Mouse (Mus musculus) kidney, adult 9 months (tissue): ENCODE measurements around the gene Tmem198.

Experiments used
- DNase-seq: peaks from one replicate; pipeline ENCODE4 v3.0.0; 2022

The Tmem198 gene

DNA sequence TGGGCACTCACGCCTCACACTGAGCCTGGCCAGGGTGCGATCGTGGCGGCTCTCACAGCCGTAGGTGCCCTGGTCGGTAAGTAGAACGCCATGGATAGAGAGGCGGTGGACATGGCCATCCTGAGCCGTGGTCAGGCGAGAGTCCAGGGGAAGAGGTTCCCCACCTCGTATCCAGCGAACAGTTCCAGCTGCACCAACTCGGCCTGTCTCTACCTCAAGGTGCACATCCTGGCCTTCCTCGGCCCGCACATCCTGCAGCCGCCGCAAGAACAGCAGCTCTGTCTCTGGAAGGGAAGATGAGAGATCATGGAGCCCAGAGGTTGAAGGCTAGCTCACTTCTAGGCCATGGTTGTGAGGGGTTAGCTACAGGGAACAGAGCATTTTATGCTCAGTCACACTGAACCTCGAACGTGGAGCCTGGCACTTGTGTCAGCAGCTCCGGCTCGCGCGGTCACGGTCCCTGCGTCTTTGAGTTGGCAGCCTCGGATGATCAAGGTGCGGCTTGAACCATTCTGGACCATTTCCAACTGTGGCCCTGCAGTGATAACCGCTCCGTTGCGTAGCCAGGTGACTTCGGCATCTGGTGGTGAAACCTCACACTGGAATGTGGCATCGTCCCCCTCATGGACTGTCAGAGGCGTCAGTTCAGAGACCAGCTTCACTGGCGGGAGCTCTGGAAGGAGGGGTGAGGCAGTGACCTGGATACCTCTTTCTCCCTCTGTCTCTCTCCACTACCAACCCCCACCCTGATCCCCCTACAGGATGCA, 11.6 kb downstream of the Tmem198 start:
- no peak for DNase-seq

DNA sequence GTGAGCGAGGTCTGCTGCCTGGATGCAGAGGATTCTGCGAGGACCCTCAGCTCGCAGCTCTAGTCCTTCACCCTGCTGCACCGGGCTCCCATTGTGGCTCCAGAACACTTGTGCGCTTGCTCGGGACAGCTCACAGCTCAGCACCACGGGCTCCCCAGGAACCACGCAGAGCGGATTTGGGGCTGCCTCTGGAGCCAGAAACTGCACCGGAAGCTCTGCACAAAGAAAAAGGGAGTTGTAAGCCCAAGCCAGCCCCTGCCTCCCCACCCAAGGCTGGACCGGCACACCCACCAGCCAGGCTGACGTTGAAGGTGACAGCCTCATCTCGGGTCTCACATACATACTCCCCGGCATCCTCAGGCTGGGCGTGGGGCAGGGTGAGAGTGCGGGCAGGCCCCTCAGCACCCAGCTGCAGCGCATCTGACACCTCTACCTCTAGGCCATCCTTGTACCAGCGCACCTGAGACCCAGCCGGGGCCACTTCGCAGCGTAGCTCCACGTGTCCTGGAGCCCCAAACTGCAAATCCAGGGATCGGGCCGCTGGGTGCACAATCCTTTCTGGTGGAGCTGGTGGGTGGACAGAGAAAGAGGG, 13.3 kb downstream of the Tmem198 start:
- DNase-seq, result no peak

DNA sequence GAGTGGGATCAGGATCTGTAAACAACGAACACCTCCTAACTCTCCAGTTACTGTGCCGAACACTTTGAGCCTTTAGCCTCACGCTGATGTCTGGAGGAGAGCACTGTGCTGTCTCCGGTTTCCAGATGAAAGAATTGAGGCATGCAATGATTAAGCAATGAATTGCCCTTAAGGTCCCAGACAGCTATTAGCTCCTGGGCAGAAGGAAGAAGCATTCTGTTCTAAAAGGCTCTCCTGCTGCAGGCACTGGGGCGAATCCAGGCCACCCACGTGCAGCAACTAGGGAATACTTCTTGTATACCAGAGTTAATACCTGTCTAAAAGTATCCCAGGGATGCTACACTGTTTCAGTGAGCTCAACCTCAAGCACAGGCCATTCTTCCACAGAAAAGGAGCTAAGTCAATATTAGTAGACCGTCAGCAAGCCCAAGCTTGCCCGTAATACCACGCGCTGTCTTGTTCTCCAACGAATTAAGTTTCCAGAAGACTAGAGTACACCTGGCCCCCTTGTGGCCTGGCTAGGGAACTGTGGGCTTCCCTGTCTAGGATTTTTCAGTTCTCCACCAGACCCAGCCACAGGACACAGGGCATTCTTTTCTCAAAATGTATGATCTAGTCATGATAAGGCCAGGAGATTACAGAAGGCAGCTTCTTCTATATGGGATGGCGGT, 15.7 kb downstream of the Tmem198 start:
- peak; percentile 55 for DNase-seq

DNA sequence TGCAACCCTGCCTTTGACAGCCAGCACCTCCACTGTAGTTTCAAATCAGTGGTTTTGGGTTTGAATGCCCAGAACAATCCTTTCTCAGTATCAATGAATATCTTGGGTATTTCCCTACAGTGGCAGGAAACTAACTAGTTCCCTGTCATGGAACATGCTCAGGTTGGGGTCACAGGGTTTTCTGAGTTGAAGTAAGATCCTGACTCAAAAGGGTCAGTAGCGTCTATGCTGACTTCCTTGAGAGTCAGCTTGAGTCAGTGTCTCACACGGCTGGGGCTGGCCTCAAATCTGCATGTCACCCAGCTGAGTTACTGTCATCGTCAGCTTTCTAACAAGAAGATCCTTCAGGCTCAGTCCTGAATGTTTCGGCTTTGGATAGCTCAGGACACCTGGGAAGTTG, 19.6 kb downstream of the Tmem198 start:
- DNase-seq, result no peak

DNA sequence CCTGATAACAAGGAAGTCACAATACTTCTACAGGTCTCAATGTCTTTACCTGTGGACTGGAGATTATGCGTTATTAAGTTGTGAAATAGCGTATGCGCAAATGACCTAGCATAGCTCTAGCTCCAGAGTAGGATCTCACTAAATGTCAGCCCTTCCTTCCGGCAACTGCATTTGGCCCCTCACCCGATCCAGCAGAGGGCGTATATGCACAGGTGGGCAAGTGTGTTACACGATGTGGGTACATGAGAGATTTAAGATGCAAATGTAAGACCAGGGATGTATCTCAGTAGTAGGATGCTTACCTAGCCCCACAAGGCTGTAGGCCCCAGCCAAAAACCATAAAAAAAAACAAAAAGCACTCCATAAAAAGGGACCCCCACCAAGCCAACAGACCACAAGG, 20.1 kb downstream of the Tmem198 start:
- no peak for DNase-seq

DNA sequence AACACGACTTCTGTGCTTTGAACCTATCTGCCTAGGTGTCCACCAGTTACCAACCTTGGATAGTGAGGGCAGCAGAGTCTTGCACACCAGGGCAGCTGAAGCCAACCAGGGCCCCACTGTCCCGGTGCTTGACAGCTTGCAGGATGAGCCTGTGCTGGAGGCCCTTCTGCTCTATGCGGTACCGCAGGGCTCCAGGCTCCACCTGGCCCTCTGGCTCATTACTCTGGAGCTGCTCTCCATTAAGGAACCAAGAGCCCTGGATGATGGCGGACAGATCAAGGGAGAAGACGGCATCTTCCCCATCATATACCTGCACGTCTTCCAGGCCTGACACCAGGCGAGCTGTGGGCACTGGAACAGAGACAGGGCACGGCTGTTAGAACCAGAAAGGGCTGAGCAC, 22.6 kb downstream of the Tmem198 start:
- no peak for DNase-seq

DNA sequence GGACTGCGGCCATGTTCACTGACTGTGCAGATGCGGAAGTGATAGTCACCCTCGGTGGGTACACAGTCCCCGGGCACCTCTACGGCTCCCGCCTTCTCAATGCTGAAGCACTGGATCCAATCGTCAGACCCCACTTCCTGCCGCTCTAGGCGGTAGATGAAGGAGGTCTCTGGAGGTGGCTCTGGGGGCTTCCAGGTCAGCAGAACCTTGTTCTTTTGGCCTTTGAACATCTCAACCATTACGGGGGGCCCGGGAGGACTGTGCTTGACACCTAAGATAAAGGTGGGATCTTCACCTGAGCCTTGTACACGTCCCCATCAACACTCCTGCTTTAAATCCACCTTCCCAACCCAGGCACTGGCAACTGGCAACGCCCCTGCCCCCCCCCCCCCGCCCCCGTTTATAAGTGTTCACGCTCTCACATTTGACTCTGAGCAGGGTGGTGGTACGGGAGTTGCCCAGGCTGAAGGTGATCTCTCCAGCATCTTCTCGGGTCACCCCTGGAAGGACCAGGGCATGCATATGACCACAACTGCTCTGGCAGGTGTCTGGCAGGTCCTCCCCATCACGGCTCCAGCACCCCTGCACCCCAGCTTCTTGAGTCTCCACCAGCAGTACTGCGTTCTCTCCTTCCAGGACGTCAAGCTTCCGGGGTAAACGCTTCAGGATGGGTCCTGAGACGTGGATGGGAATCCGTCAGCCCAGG, 23.8 kb downstream of the Tmem198 start:
- DNase-seq, result no peak

DNA sequence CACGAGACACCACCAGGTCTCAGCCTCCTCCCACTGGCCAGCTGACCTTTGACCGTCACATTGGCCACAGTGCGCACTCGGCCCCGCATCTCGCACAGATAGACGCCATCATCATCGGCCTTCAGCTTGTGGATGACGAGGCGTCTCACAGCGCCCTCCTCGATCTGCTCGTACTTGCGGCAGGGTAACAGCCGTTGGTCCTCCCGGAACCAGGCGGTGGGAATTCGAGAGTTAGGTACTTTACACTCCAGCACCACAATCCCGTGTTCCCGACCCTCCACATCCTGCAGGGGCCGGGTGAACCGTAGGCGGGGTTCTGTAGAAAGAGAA, 24.3 kb downstream of the Tmem198 start:
- no peak for DNase-seq

DNA sequence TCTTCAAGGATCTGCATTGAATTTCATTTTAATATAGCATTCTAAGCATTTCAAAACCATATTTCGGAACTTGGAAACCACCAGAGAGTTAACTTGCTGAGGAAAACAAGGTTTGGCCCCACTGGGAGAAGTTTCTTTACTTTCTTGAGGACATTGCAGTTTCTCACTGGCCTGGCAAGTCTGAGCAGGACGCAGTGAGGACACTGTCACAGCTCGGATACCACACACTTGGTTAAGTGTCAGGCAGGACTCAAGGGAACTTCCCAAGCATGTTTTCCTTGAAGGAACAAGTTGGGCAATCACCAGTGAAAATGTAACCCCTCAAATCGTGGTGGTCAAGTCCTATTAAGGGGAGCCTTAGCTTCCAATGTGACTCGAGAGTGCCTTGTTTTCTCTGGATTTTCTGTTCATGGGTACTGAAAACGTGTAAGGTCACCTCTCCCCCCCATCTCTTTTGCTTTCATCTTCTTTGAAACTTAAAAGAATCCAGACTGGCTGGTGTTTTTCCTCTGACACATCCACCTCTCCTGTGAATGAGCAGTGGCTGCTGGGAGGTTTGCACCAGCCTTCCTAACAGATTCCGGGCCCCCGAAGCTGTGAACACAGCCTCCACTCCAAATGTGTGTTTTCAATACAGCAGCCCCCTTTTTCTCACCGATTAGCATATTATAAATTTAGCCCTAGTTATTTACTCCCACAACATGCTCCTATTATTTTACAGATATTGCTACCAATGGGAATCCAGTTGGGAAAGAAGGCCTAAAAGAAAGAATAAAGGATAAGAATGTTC, 25.1 kb downstream of the Tmem198 start:
- no peak for DNase-seq

DNA sequence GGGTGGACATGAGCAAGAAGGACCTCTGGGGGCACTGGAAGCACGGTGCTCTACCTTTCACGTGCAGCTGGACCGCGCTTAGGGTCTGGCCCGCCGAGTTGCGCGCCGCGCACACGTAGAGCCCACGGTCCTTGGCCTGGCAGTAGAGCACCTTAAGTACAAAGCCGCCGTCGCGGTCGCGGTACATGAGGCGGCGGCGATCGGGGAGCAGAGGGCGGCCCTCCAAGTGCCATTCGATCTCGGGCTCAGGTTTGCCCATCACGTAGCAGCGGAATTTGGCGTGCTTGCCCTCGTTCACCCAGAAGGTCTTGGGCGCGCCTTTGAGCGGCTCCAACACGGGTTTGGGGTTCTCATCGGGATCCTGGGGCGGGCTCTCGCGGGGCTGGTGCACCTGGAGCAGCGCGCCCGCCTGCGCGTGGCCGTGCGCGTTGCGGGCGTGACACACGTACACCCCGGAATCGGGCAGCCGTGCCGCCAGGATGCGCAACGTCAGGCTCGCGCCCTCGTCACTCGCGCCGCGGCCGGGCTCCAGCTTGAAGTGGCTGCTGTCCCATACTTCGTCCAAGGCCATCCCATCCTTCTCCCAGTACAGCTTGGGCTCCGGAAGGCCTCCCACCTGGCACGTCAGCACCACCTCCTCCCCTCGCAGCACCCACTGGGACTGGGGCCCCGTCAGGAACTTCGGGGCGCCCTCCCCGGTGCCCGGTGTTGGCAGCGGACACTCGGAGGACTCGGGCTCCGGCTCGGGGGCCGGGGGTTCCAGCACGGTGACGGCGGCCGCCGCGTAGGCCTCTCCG, 26.0 kb downstream of the Tmem198 start:
- DNase-seq, result no peak

DNA sequence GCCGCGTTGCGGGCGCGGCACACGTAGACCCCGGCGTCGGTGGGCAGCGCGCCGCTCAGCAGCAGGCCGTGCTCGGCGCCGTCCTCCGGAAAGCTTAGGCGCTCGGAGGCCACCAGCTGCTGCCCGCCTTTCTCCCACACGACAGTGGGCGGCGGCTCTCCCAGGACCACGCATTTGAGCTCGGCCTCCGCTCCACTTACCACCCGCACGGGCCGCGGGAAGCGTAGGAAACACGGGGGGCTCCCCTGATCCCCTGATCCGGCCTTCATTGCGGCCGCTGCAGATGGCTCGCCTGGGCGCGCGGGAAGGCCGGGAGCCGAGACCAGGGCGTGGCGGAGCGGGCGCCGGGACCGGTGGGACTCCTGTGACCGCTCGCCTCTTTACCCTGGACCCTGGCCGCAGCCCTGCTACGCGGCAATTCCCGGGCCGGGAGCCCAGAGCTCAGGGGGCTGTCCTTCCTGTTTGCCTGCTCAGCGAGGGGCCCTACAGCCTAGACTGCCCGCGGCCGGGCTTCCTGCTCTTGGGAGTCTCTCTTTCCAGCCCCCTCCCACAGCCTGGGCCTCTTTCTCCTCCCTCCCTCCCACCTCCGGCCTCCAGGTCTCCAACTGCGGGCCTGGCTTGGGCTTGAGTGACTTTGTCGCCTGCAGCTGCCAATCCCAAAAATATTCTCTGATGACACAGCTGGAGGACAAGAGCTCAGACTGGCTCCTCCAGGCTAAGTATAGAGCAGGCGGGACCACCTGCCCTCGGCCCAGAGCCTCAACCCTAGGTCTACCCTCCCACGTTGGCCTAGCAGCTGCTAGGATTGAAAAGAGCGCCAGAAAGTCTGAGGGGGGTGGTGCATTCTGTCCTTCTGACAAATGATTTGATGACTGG, 26.9 kb downstream of the Tmem198 start, which contains the start of gene Obsl1:
TSS of gene Obsl1 (minus strand) at position 497 of the 876 bp plus-strand sequence.
- no peak for DNase-seq

DNA sequence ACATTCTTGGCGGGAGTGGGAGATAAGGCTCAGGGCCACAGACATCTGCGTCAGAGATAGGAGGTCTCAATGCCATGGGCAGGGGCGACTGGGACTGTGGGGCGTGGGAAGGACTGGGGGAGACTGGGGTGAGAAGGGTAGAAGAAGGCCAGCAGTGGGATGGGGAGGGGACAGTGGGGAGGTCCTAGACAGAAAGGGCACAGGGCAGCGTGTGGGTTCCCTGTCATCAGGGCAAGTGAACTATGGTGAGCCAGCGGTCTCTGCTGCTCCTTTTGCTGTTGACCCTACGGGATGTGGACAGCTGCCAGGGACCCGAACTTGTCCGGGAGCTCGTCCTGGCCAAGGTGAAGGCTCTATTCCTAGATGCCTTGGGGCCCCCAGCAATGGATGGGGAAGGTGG, 27.7 kb downstream of the Tmem198 start, which contains the start of gene Inha:
TSS of gene Inha (plus strand) at position 72 of the 400 bp plus-strand sequence.
- DNase-seq, result no peak

DNA sequence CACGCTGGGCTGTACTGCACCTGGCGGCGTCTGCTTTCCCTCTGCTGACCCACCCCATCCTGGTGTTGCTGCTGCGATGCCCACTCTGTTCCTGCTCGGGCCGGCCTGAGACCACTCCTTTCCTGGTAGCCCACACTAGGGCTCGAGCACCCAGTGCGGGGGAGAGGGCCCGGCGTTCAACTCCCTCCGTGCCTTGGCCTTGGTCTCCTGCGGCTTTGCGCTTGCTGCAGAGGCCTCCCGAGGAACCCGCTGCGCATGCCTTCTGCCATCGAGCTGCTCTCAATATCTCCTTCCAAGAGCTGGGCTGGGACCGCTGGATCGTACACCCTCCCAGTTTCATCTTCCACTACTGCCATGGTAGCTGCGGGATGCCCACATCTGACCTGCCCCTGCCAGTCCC, 30.3 kb downstream of the Tmem198 start:
- DNase-seq, result no peak

DNA sequence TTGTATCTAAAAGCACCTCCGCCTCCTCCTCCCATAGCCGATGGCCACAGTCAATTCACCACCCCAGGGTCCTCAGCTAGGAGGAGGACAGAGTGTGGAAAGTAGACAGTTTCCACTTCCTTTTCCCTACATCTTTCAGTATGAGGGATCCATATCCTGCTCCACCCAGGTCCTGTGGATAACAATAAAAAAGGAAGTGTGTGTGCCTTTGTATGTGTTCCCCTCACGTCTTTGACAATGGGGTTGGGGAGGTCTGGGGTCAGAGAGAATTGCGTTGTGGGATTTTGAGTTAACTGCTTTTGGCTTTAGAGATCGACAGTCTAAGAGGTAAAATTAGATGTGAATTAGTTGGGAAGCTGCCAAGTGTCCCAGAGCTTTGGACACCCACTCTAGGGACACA, 30.8 kb downstream of the Tmem198 start:
- no peak for DNase-seq

DNA sequence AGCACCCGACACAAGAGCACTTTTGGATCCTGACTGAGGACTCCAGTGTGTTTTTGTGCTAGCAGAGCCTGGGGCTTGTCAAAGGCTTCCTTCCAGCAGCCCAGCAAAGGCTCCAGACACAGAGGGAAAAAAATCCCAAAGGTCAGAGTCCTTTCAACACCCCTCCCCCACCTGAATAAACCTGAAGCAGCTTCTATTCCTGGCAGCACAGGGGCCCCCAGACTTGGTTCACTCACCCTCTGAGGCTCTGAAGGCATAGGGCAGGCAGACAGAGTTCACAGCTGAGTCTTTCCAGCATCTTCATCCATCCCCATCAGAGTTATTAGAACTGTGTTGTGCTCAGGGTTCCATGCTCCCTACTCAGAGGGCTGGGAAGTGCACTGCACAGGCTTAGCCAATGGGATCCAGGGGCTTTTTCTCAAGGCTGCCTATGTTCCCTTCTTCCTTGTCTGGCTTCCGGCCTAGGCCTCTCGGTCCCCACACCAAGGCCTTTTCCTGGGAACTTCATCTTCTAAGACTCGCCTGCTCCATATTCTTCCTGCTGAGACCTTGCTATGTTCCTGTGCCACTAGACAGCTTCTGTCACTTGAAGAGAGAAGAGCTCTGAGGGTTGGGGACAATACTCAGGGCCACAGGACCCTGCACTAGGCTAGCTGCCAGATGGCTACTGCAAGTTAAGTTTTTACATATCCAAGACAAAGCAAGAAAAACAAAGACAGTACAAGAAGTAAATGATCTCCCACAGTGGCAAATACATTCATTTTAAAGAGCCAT, 32.3 kb downstream of the Tmem198 start:
- DNase-seq, result no peak

DNA sequence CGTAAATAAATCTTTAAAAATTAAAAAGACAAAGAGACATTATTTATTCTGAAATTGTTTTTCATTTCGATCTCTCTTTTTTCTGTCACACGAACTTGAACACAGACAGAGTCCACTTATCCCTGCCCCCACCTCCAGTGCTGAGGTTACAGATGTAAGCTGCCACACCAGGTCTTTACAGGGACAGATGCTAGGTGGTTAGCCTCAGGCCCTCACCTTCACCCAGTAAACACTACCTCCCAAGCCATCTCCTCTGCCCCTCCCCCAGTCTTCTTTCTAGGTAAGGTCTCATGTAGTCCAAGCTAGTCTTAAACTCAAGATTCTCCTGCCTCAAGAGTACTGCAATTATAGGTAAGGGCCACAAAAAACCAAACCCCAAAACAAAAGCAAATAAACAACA, 33.2 kb downstream of the Tmem198 start:
- no peak for DNase-seq

DNA sequence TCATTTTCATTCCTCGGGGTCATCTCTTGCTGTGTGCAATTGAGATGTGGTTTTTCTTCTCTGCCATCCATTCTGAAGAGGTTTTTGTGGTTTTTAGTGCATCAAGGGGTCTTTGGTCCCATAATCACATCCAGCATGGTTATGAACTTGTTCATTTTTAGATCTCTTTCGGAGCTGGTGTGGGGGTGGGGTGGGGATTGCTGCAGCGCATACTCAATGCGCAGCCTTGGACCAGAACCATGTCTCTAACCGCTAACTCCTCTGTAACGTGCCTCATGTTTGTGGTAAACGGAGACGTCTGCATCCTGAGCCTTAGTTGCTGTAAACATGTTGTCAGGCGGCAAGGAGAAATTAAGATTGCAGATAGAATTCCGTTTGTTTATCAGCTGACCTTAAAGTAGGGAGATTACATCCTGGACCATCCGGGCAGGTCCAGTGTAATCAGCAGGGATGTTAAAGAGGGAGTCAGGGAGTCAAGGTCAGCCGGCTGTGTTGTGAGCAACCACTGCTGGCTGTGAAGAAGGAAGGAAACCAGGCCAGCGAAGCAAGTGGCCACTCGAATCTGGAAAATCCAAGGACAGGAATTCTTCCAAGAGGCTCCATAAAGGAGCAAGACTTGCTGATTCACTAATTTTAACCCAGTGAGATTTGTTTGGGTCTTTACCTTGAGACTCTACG, 37.5 kb downstream of the Tmem198 start:
- no peak for DNase-seq

DNA sequence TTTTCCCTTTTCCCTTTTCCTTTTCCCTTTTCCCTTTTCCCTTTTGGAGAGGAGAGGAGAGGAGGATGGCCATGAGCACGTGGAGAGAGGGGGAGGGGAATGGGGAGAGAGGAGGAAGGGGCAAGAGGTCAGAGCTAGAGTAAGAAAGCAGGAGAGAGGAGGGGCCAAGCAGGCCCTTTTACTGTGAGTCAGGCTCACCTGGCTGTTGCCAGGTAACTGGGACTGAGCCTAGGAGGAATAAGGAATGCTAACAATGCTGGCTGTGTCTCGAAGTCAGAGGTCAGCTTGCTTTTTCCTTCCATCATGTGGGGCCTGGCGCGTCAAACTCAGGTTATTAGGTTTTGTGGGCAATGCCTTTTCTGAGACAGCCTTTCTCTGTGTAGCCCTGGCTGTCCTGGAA, 38.7 kb downstream of the Tmem198 start:
- no peak for DNase-seq

DNA sequence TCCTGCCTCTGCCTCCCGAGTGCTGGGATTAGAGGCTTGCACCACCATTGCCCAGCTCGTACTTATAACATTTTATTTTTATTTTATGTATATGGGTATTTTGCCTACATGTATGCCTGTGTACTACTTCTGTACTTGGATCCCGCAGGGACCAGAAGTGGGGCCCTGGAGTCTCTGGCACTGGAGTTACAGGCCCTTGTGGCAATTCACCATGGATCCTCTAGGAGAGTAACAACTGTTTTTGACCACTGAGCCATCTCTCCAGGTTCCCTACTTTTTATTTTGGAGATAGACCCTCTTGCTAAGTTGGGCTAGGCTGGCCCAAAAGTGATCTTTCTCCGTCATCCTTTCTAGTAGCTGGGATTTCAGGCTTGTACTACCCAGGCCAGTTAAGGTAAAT, 39.1 kb downstream of the Tmem198 start:
- no peak for DNase-seq

DNA sequence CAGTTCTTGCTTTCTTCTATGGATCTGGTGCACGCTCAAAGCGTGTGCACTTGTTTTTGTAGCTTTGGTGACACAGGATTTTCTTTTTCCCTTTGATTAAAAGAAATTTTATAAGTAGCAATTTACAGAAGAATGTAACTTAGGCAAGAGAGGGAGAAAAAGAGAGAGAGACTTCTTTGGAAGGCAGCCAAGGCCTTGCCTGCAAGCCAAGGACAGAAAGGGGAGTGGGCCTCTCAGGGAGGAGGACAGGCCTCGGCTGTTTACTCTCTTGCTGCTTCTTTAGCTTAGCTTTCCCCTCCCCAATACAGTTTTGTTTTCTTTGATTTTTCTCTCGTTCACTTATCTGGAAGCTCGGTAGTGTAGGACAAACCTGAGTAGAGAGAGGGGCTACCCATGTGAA, 40.2 kb downstream of the Tmem198 start:
- DNase-seq, result no peak
